ENCODE assay signal across 14 mouse cellular contexts in genomic region chr12:14302366-14302930, GRCm38 (mm10).
"Had no signal": no experiment of that assay in that cellular context is flagged by ENCODE, and none has a peak within 500 bp of the region (broad histone marks: within the 10 kb centered on the region; RNA-seq: fewer than 3 reads in every experiment).

No protein-coding gene starts in this region.

- H3K36me3 ChIP-seq: limb, embryonic 12.5 days; midbrain, embryonic 15.5 days had no signal

- H3K9ac ChIP-seq: limb, embryonic 12.5 days; midbrain, embryonic 15.5 days had no signal

- H3K4me1 ChIP-seq: limb, embryonic 12.5 days; midbrain, embryonic 15.5 days had no signal

- H3K9me3 ChIP-seq: limb, embryonic 12.5 days; midbrain, embryonic 15.5 days had no signal

- DNase-seq: kidney, adult 11 months; kidney, adult 9 months; kidney, postnatal 36 days; layer of hippocampus, adult 9-11 months; layer of hippocampus, postnatal 36 days; liver; right cerebral cortex, adult 18-20 months; right cerebral cortex, postnatal 25 days; thymus, adult 2 months; thymus, postnatal 25 days had no signal

- H3K27me3 ChIP-seq: limb, embryonic 12.5 days; midbrain, embryonic 15.5 days had no signal

- H3K4me2 ChIP-seq: limb, embryonic 12.5 days; midbrain, embryonic 11.5 days; midbrain, embryonic 15.5 days had no signal

- ATAC-seq: midbrain, embryonic 15.5 days had no signal

- H3K4me3 ChIP-seq: limb, embryonic 12.5 days; midbrain, embryonic 15.5 days had no signal

- H3K27ac ChIP-seq: kidney, postnatal 0 days; limb, embryonic 12.5 days; midbrain, embryonic 15.5 days had no signal
